Mouse (Mus musculus): Measurements from ENCODE around the gene Btbd6.

Gene Btbd6

GRCm38 (mm10) chr12:113002667-113003066, 26.4 kb downstream of the Btbd6 start:
- intact Hi-C loops (cut with DNase I): loop anchor here (5.0 to 10.0 kb wide), 2 partner anchors 72 to 100 kb away; partner anchors contain the start of gene Tex22

GRCm38 (mm10) chr12:113004011-113004410, 27.7 kb downstream of the Btbd6 start:
- intact Hi-C loops (cut with DNase I): loop anchor here (5.0 to 10.0 kb wide), 2 partner anchors 71 to 98 kb away; partner anchors contain the start of gene Tex22

- intact Hi-C loops (cut with DNase I): loop anchor here (5.0 to 10.0 kb wide), 3 partner anchors 42 to 97 kb away; partner anchors contain the start of gene Tex22
Measured at GRCm38 (mm10) chr12:113004993-113005392, 28.7 kb downstream of the Btbd6 start.

GRCm38 (mm10) chr12:113011702-113012360, 35.5 kb downstream of the Btbd6 start:
- intact Hi-C loops (cut with DNase I): no loop called here

DNA sequence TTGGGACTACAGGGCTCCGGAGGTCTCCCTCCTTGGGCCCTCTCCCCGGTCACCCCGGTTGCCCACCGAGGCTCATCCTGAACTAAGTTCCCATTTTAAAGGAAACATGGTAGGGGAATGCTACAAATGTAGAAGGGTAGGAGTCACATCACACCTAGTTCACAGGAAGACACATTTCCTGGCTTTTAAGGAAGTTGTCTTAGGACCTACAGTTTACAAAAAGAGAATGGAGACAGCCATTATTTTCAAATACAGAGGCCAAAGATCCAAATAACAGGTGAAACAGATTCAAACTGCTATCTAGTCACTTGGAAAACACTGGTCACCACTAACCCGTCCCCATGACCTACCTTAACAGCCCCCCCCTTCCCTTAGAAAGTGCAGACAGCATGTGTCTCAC, 36.2 kb downstream of the Btbd6 start:
- intact Hi-C loops (cut with DNase I): no loop called here

GRCm38 (mm10) chr12:113013021-113013491, 36.8 kb downstream of the Btbd6 start:
- intact Hi-C loops (cut with DNase I): no loop called here

DNA sequence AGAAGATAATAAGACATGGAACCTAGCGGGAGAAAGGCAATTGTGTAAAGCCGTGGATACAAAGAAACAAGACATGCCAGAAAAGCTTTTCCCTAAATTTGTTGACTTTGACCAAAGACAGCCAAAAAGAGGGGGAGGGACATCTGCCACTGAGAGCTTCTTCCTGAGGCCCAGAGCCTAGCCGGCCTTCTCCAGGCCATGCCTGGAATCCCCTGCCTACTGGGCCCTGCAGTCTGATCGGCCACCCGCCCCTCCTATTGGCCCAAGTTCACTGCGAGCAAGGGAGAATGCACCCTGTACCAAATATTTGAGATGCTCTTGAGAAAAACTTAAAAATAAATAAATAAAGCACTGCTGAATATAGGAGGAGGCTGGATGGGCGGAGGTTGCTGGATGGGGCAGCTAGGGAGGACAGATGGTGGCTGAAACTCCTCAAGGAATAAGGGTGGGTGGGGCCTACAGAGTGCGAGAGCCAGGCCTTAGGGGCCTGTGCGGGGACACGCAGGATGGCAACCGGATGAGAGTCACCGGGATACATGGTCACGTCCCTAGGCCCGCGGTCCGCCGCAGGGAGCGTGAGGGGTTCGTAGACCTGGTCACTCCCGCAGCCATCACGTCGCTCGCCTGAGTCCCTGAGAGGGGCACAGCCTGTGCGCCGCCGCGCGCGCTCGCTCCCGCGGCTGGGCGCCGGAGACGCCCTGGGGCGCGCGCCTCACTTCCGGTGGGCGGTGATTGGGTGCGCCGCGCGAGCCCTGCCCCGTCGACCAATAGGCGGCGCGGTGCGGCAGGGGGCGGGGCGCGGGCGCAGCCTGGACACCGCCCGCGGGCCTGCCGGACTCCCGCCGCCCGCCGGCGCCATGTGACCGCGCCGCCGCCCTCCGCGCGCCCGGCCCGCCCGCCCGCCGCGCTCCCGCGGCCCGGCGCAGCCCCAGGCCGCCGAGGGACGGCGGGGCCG, 37.6 kb downstream of the Btbd6 start, which contains the start of gene Pacs2:
TSS of gene Pacs2 (plus strand) at position 905 of the 955 bp plus-strand sequence.
- intact Hi-C loops (cut with DNase I): no loop called here

DNA sequence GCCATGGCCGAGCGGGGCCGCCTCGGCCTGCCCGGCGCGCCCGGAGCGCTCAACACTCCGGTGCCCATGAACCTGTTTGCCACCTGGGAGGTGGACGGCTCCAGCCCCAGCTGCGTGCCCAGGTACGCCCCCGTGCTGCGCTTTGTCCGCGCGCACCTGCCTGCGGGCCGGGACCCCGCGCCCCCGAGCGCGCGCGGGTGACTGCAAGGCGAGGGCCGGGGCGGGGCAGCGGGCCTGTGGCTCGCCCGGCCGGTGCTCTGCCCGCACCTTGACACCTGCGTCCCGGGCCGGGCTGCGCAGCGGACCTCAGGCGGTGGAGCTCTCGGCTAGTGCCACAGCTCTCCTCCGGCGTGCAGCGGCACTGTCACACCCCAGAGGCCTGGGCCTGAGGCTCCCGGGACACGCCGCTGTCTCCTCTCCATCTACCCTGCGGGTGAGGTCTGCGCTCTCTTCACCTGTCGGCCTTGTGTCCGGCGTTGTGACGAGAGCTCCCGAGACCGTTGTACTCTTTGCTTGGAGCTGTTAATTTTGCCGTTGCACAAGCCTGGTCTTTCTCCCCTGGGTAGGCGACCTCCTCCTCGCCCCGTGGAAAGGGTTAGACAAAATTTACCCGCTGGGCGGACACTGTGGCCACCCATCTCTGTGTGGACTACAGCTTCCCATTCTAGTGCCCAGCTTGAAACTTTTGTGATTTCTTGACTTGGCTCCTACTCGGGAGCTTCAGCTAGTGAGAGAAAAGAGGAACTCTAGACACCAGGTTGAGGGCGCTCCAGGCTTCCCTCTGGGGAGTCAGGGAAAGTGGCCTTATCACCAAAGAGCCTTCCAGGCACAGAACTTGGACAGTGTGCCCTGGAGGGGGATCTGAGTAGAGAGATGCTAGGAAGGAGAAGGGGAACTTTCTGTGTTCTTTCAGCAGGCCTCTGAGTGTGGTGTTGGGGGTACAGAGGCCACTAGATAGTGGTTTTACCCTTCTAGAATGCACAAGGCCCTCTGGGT, 38.6 kb downstream of the Btbd6 start:
- intact Hi-C loops (cut with DNase I): no loop called here

DNA sequence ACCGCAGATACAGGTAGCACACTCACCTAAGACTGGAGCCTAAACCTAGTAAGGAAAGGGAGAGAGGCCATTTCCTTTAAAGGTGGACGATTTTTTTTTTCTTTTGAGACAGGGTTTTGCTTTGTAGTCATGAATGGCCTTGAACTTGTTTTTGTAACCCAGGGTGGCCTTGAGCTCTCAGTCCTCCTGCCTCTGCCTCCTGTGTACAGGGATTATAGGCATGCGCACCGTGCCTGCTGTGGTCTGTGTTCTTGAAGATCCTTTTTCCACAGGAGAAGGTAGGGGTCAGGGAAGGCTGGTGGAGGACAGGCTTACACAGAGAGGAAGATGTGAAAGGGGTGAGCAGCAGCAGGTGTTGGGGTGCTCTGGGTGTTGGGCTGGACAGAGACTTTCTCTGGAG, 39.7 kb downstream of the Btbd6 start:
- intact Hi-C loops (cut with DNase I): no loop called here

- intact Hi-C loops (cut with DNase I): no loop called here
Measured at GRCm38 (mm10) chr12:113016976-113017375, 40.7 kb downstream of the Btbd6 start.

DNA sequence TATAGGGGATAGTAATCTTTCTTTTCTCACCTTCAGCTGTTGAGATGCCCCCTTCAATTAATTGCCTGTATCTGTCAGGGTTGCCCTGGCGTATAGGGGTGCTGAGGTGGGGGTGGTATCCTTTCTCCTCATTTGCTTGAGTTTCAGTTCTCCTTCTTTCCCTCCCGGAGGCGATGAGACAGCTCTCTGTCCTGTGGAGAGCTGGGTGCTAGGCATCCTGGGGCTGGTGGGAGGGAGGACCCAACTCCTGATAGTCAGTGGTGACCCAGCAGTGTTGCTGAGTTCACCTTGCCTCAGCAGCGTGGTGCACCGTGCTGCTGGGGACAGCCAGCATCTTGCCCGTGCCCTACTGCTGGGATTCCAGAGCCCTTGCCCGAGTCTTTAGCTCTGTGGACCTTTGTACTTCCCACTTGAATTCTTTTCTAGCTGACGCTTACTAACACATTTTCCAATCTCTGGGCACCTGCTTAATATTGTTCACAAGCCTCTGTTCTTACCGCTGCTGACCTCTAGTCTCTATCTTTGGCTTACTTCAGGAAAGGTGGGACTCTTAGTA, 41.2 kb downstream of the Btbd6 start:
- intact Hi-C loops (cut with DNase I): no loop called here

DNA sequence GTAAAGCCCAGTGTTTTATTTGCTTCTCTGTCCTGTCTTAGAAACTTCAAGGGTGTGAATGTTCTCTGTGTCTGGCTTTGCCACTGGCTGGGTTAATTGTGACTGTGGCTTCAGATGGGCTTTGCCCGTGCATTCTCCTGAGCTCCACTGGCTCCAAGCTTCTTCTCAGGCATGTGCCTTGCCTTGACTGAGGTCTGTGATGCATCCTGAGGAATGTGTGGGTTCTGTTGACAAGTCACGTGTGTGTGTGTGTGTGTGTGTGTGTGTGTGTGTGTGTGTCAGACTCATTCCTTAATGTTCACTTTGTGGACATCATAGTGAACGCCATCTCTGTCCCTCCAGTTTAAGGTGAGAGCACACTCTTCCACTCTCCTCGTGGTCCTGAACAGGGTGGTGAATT, 42.5 kb downstream of the Btbd6 start:
- intact Hi-C loops (cut with DNase I): no loop called here

DNA sequence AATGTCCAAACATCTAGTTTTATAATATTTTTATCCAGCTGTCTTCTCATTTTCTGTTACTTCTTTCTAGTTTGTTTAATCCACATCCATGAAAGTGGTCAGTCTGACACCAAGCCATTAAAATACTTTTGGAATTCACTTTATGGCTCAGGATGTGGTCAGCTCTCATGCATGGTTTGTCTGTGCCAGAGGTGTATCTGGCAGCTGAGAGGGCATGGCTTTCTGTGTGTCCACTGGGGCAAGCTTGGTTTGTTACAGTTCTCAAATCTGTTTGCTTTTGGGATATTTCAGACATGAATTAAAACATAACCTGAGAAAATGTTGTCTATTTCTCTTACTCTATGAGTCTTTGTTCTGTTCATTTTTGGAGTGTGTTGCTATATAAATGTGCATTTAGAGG, 45.2 kb downstream of the Btbd6 start:
- intact Hi-C loops (cut with DNase I): no loop called here

DNA sequence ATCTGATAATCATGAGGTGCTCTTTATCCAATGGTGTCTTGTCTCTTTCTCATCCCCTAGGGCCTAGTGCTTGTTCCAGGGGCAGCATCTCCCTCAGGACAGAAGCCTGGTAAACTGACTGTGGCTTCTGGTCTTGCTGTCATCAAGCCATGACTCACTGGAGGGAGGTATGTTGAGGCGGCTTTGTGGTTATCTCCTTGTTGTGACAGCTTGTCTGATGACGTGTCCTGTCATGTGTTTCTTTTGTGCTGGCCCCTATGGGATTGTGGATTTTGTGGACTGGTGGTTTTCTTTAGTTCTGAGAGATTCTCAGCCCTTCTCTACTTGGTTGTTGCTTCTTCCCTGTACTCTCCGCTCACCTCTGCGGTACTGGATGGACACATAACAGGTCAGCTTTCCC, 46.8 kb downstream of the Btbd6 start:
- intact Hi-C loops (cut with DNase I): no loop called here

GRCm38 (mm10) chr12:113026557-113026956, 50.3 kb downstream of the Btbd6 start:
- intact Hi-C loops (cut with DNase I): no loop called here

DNA sequence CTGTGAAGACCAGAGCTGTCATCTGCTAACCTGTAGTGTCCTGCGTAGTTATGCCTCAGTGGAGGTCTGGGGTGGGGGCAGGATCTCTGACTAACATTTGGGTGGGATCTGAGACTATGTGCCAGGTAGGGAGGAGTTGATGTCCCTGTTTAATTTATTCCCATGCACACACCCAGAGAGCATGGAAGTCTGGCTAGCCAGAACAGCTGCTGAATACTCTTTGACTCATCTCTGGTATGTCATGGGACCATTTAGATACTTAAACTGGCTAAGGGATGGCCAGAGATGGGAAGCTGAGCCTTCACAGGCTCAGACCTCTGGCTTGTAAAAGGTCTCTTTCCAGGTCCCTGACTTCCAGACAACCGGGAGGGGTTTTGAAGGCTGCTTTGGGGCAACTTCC, 51.2 kb downstream of the Btbd6 start:
- intact Hi-C loops (cut with DNase I): no loop called here

GRCm38 (mm10) chr12:113028067-113028466, 51.8 kb downstream of the Btbd6 start:
- intact Hi-C loops (cut with DNase I): no loop called here

Measured in adrenal gland (tissue).